Mouse (Mus musculus) gastrocnemius, postnatal 10 days (tissue): ENCODE measurements at regions not wholly inside any gene's neighbourhood (a gene's known extent, or its start where the extent isn't known, plus 50 kb on each side); places are given as distances from the start of the nearest gene placed in this dataset.

Experiments used
- DNase-seq: peaks from one replicate; pipeline ENCODE4 v3.0.0; 2021; ENCODE audit warnings: mixed read lengths

- no peak for DNase-seq
Observed at GRCm38 (mm10) chr8:96340702-96341101, 452.4 kb upstream of the Got2 start.

GRCm38 (mm10) chr8:96318367-96318766 is 430.0 kb upstream of the Got2 start:
- DNase-seq, result peak; percentile 6

GRCm38 (mm10) chr8:96308989-96309718 is 420.8 kb upstream of the Got2 start:
- no peak for DNase-seq

- no peak for DNase-seq
Observed at GRCm38 (mm10) chr8:96296643-96297042, 408.3 kb upstream of the Got2 start.

GRCm38 (mm10) chr8:96290740-96291139 is 402.4 kb upstream of the Got2 start:
- no peak for DNase-seq

GRCm38 (mm10) chr8:96289519-96289918 is 401.2 kb upstream of the Got2 start:
- DNase-seq, result no peak

- no peak for DNase-seq
Observed at GRCm38 (mm10) chr8:96288525-96288924, 400.2 kb upstream of the Got2 start.

GRCm38 (mm10) chr8:96277479-96278138 is 389.3 kb upstream of the Got2 start:
- no peak for DNase-seq

- no peak for DNase-seq
Observed at GRCm38 (mm10) chr8:96277058-96277457, 388.7 kb upstream of the Got2 start.

- DNase-seq, result no peak
Observed at GRCm38 (mm10) chr8:96256294-96256693, 367.9 kb upstream of the Got2 start.

- DNase-seq, result no peak
Observed at GRCm38 (mm10) chr8:96255811-96256210, 367.5 kb upstream of the Got2 start.

- DNase-seq, result no peak
Observed at GRCm38 (mm10) chr8:96246017-96246416, 357.7 kb upstream of the Got2 start.

- DNase-seq, result no peak
Observed at GRCm38 (mm10) chr8:96244549-96245152, 356.3 kb upstream of the Got2 start.

GRCm38 (mm10) chr8:96238406-96238805 is 350.1 kb upstream of the Got2 start:
- no peak for DNase-seq

GRCm38 (mm10) chr8:96237940-96238339 is 349.6 kb upstream of the Got2 start:
- no peak for DNase-seq

- no peak for DNase-seq
Observed at GRCm38 (mm10) chr8:96230412-96230811, 342.1 kb upstream of the Got2 start.
